Mouse (Mus musculus) intestine, embryonic 14.5 days (tissue): ENCODE results near the gene Atrnl1. TPM values are rescaled to one million over a fixed set of nuclear protein-coding genes. Genes with fewer than 3 reads are reported as not detected.

ENCODE experiments used
- ATAC-seq: fragments of 200-750 bp; cut with Nextera tagmentation; replicated peaks from 2 replicates; pipeline ENCODE4 v1.8.0; 2017; ENCODE audit warnings: low read depth, moderate number of reproducible peaks, moderate TSS enrichment, moderate library complexity; ENCODE audit not compliant: low FRiP score, low TSS enrichment
- DNase-seq: peaks from one replicate; pipeline ENCODE4 v3.0.0-alpha.2; 2018; ENCODE audit warnings: low spot score
- H3K27ac ChIP-seq: fragments of 300-500 bp; sonication (generic); 2 replicates; pipeline ENCODE4 v1.5.1; 2014; ENCODE audit warnings: low read depth, mild to moderate bottlenecking, control low read depth
- H3K27me3 ChIP-seq: fragments of 300-500 bp; sonication (generic); replicated peaks from 2 replicates; pipeline ENCODE4 v1.6.1; 2014; ENCODE audit warnings: low read length, control low read depth; ENCODE audit not compliant: control insufficient read depth, insufficient read depth
- H3K36me3 ChIP-seq: fragments of 300-500 bp; sonication (generic); 2 replicates; pipeline ENCODE4 v1.6.1; 2014; ENCODE audit warnings: low read length, control low read depth; ENCODE audit not compliant: control insufficient read depth, insufficient read depth
- H3K4me1 ChIP-seq: fragments of 300-500 bp; sonication (generic); replicated peaks from 2 replicates; pipeline ENCODE4 v1.6.1; 2014; ENCODE audit warnings: low read length, control low read depth, mixed read lengths; ENCODE audit not compliant: control insufficient read depth, insufficient read depth
- H3K4me2 ChIP-seq: fragments of 300-500 bp; sonication (generic); 2 replicates; pipeline ENCODE4 v1.6.1; 2014; ENCODE audit warnings: low read length
- H3K4me3 ChIP-seq: fragments of 300-500 bp; sonication (generic); 2 replicates; pipeline ENCODE4 v1.5.1; 2014; ENCODE audit warnings: low read depth, low read length, control low read depth, mixed read lengths
- H3K9ac ChIP-seq: fragments of 300-500 bp; sonication (generic); 2 replicates; pipeline ENCODE4 v1.6.1; 2014; ENCODE audit warnings: mild to moderate bottlenecking, low read length
- H3K9me3 ChIP-seq: fragments of 300-500 bp; sonication (generic); 2 replicates; pipeline ENCODE4 v1.6.1; 2016; ENCODE audit warnings: low read length, control low read depth; ENCODE audit not compliant: control insufficient read depth
- whole genome bisulfite sequencing: fragments of 180-500 bp; shearing (Covaris S2); extraction: QIAGEN DNeasy Blood & Tissue Kit; methylation state at CpG from one replicate; pipeline ENCODE4 v1.1.7; 2014; 5-methylcytosine and 5-hydroxymethylcytosine counted together
- polyA plus RNA-seq: library from polyadenylated mRNA; unstranded; fragments of >200 nt; fragmentation: Nextera tagmentation; extraction: Ambion mirVana; gene quantifications from 2 replicates; pipeline ENCODE4 v1.2.1, GENCODE M21; 2014

The Atrnl1 gene
- polyA plus RNA-seq, 1 experiment from 2014 or later = 7.4 TPM

DNA sequence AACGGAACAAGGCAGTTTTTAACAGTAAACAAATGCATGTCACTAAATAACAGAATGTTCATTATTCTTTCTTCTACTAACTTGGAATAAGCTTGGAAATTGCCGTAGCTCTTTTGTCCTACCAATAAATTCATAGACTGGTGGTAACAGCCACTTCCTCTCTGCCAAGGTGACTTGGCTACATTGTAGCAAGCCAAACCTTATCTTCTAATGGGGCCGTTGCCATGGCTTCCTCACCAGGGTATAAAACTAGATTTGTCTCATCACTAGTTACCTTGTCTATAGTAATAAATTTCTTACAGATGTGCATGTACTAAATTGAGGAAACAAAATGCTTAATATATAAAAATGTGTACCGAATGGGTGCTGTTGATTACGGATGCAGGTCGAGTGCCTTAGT lies 298.6 kb downstream of the Atrnl1 start:
- DNase-seq (no peak), ATAC-seq (no peak)
- Histone ChIP-seq H3K4me1 (no peaks in the 10 kb centered on the region), H3K27me3 (no peaks in the 10 kb centered on the region), H3K36me3 (no peaks in the 10 kb centered on the region), H3K27ac (no peak overlapping the region), H3K4me3 (no peak overlapping the region), H3K9me3 (no peaks in the 10 kb centered on the region), H3K9ac (no peak overlapping the region), H3K4me2 (no peak overlapping the region)
- 83% methylated on average over 6 of the region's 6 CpGs for WGBS

DNA sequence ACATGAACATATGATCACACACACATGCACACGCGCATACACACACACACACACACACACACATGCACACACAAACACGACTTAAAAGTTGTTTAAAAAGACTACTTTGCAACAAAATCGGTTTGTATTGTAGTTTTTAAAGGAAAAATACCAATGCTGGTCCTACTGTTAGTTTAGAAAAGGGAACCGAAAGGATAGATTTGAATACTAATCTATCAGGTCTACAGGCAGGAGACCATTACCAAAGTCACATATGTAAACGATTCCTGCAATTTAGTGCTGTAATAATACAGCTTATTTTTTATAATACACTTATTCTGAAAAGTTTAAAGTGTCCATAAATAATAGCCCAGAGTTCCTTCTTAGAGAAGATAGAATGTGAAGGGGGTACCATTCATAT lies 299.8 kb downstream of the Atrnl1 start:
- no peaks in the 10 kb centered on the region for H3K9me3 ChIP-seq
- H3K4me1 ChIP-seq = no peaks in the 10 kb centered on the region
- H3K9ac ChIP-seq = no peak overlapping the region
- DNase-seq (no peak), ATAC-seq (no peak)
- H3K36me3 ChIP-seq = no peaks in the 10 kb centered on the region
- H3K27ac ChIP-seq = no peak overlapping the region
- H3K4me3 ChIP-seq = no peak overlapping the region
- H3K4me2 ChIP-seq = no peak overlapping the region
- H3K27me3 ChIP-seq = no peaks in the 10 kb centered on the region
- 89% methylated on average over 6 of the region's 6 CpGs for WGBS

DNA sequence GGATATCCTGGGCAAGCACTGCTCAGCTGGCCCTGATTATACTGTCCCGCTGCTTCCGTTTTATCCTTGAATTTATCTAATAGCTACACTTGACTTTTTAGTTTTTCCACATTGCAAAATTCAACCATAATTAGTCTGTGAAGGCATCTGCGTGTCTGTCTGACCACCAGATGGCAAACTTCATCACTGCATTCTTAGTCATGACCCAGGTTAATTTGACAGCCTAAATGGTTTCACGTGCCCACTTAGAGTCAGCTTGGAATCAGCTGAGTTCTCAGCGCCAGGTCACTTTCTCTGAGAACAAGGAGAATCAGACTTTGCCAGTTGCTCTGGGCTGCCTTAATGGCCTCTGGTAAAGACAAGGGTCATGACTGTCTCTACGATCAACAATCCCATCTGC lies 305.5 kb downstream of the Atrnl1 start:
- Histone ChIP-seq H3K9ac (no peak overlapping the region), H3K27ac (no peak overlapping the region), H3K27me3 (no peaks in the 10 kb centered on the region), H3K4me1 (no peaks in the 10 kb centered on the region), H3K4me3 (no peak overlapping the region), H3K4me2 (no peak overlapping the region), H3K9me3 (peaks cover 4% of the 10 kb centered on the region; the same call in 1 of the 2 replicates), H3K36me3 (no peaks in the 10 kb centered on the region)
- DNase-seq (no peak), ATAC-seq (no peak)
- WGBS = 67% methylated on average over 6 of the region's 6 CpGs

DNA sequence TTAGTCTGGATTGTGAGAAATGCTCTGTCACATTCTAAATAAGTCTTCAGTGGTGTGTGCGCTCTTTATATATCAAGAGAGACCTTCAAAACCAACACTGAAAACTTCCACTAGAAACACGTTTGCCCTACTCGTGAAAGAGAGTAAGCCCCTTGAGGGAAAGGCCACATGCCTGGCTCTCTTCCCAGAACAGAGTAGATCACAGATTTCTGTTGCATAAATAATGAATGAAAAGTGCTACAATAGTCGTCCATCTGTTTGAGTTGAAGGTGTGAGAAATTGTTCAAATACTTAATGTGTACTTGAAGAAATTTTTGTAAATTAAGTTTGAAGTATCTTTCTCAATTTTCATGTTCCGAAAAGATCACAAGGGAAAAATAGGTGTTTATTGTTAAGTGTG lies 312.2 kb downstream of the Atrnl1 start:
- WGBS = 80% methylated on average over 5 of the region's 5 CpGs
- DNase-seq (no peak), ATAC-seq (no peak)
- Histone ChIP-seq H3K9me3 (peaks cover 4% of the 10 kb centered on the region; the same call in 1 of the 2 replicates), H3K4me2 (no peak overlapping the region), H3K4me1 (0 out of 2 replicates have a peak, but pooled peaks cover 8% of the 10 kb centered on the region), H3K9ac (no peak overlapping the region), H3K4me3 (no peak overlapping the region), H3K36me3 (no peaks in the 10 kb centered on the region), H3K27ac (no peak overlapping the region), H3K27me3 (no peaks in the 10 kb centered on the region)

DNA sequence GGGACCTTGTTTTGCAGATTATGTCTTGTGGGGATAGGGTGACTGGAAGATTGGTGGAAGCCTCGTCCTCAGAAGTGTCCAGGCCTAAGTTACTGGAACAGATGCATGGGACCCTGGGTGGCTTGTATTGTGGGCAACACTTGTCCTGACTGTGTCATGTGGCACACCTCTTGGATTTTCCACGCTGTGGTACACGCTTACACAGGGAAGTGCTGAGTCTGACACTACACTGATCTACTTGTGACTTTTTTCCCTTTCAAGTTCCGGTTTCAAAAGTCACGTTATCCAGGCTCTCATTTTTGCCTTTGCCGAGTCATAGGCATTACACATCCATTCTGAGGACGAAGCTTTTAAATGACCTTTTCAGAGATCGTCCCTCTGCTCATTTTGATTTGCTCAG lies 314.0 kb downstream of the Atrnl1 start:
- Histone ChIP-seq H3K4me2 (no peak overlapping the region), H3K9me3 (peaks cover 4% of the 10 kb centered on the region; the same call in 1 of the 2 replicates), H3K4me1 (0 out of 2 replicates have a peak, but pooled peaks cover 8% of the 10 kb centered on the region), H3K9ac (no peak overlapping the region), H3K27me3 (no peaks in the 10 kb centered on the region), H3K4me3 (no peak overlapping the region), H3K36me3 (no peaks in the 10 kb centered on the region), H3K27ac (no peak overlapping the region)
- DNase-seq = no peak
- 72% methylated on average over 8 of the region's 8 CpGs for WGBS
- ATAC-seq = no peak

DNA sequence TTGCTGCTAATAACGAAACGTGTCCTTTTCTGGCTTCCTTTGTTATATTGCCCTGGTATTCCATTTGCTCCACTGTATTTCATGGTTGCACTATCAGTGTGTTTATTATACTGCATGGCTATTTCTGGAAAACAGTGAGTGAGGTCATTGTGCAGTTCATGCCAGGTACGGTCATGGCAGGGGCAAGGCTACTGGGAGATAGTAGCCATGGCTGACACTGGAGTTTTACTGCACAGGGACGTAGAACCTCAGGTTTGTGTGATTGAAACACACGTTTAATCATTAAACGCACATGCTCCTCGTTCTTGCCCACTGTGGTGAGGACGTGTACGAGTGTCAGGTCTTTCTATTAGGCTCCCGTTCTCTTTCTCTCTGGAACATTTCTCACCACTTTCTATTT lies 314.8 kb downstream of the Atrnl1 start:
- H3K4me2 ChIP-seq = no peak overlapping the region
- H3K9ac ChIP-seq = no peak overlapping the region
- ATAC-seq = no peak

DNA sequence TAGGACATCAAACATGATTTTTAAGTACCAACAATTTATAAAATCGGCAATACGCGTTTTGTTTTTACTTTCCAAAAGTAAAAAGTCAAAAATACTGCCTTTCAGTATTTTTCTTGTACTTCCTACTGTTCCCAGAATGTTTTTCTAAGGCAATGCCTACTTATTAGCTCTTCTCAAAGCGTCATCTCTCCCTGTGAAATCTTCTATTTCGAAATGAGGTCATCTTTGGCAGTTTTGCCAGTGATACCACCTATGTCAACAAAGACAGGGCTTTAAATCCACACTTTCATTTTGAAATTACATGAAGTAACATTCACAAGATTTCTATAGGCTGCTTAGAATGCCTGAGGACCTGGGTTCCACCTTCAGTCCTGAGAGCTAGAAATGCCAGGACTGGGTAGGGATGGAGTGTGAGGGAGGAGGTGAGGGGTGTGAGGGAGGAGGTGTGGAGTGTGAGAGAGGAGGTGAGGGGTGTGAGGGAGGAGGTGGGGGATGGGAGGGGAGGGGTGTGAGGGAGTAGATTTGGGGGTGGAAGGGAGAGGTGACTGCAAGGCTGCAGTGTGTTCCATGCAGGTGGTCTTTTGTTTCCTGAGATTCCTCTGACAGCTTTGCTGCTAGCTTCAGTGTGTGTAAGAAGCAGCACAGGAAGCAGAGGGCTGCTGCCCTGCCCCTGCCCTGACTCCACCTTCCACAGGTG lies 315.5 kb downstream of the Atrnl1 start:
- H3K9ac ChIP-seq = no peak overlapping the region
- no peaks in the 10 kb centered on the region for H3K9me3 ChIP-seq
- no peaks in the 10 kb centered on the region for H3K27me3 ChIP-seq
- ATAC-seq = peak; percentile 93
- no peak overlapping the region for H3K27ac ChIP-seq
- no peak overlapping the region for H3K4me3 ChIP-seq
- 91% methylated on average over 5 of the region's 5 CpGs for WGBS
- no peaks in the 10 kb centered on the region for H3K36me3 ChIP-seq
- DNase-seq = no peak
- no peak overlapping the region for H3K4me2 ChIP-seq
- 0 out of 2 replicates have a peak, but pooled peaks cover 8% of the 10 kb centered on the region for H3K4me1 ChIP-seq

More for the DNA sequence above, 314.8 kb downstream of the Atrnl1 start:
- Histone ChIP-seq H3K4me1 (0 out of 2 replicates have a peak, but pooled peaks cover 8% of the 10 kb centered on the region), H3K27ac (0 out of 2 replicates have a peak overlapping the region, but pooled peaks have one; percentile 4), H3K9me3 (peaks cover under 1% of the 10 kb centered on the region; the same call in 1 of the 2 replicates), H3K4me3 (no peak overlapping the region), H3K36me3 (no peaks in the 10 kb centered on the region), H3K27me3 (no peaks in the 10 kb centered on the region)
- 72% methylated on average over 10 of the region's 10 CpGs for WGBS
- peak; percentile 49 for DNase-seq

DNA sequence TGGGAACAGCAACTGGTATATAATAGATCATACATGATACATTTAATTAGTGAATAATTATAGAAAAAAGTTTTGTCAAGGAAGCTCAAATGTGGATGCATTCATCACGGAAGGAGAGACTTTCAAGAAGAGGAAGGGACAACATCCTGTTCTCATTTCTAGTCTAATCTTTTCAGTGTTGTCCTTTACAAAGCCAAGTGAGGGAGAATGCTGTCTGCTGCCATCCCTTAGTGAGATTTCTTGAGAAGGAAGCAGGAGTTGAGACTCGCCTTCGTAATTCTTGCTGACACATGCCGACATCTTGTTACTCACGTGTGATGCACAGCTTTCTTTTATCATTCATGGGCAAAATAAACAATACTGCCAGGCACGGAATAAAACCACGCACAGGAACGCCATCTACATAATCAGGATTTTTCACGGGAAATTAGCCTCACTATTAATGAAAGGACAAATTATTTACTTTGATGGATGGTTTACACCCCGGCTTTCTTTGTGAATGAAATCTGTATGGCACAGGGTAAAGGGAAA lies 316.2 kb downstream of the Atrnl1 start:
- no peak for DNase-seq
- H3K4me3 ChIP-seq = no peak overlapping the region
- no peaks in the 10 kb centered on the region for H3K27me3 ChIP-seq
- 39% methylated on average over 10 of the region's 10 CpGs for WGBS
- no peak for ATAC-seq
- no peaks in the 10 kb centered on the region for H3K9me3 ChIP-seq
- no peak overlapping the region for H3K4me2 ChIP-seq
- H3K27ac ChIP-seq = no peak overlapping the region
- no peaks in the 10 kb centered on the region for H3K36me3 ChIP-seq
- H3K4me1 ChIP-seq = 0 out of 2 replicates have a peak, but pooled peaks cover 8% of the 10 kb centered on the region
- no peak overlapping the region for H3K9ac ChIP-seq
